Mouse (Mus musculus) E14TG2a.4 (cell line): ENCODE data around the gene Tsc22d2.

Experiments
- CTCF ChIP-seq: conservative IDR thresholded peaks from 2 replicates; pipeline ENCODE4 v1.5.1; 2014; ENCODE audit warnings: low read length
- NANOG ChIP-seq: IDR thresholded peaks from 2 replicates; pipeline ENCODE4 v1.6.1; 2014; ENCODE audit warnings: borderline replicate concordance, low read length, mixed read lengths

DNA sequence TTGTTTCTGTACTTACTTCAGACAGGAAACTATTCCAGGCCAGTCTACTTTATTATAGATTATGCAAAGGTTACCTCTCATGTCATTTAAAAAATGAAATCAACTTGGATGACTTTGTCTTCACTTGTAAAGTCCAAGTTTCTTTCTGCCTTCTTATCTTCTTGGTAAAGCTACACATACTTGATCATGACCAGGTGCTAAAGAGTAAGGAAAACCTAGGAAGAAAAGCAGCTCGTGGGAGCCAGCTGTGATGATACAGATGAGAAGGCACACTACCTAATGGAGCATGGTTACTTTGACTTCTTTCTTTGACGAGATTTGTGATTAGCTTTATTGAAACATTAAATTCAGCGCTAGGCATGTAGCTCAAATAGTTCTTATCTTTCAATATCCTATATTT, 40.7 kb downstream of the Tsc22d2 start:
- TF ChIP-seq CTCF (no peak), NANOG (no peak)
